Mouse (Mus musculus) heart, embryonic 11.5 days (tissue): ENCODE results near the gene Taf1b. TPM values are rescaled to one million over a fixed set of nuclear protein-coding genes. Genes with fewer than 3 reads are reported as not detected.

ENCODE experiments used
- ATAC-seq: fragments of 200-750 bp; cut with Nextera tagmentation; replicated peaks from 2 replicates; pipeline ENCODE4 v1.8.0; 2017; ENCODE audit warnings: moderate library complexity; ENCODE audit not compliant: insufficient number of reproducible peaks, low FRiP score, low TSS enrichment
- H3K27ac ChIP-seq: fragments of 300-500 bp; sonication (generic); 2 replicates; pipeline ENCODE4 v1.5.1; 2014; ENCODE audit warnings: mild to moderate bottlenecking, low read depth, low read length
- H3K27me3 ChIP-seq: fragments of 300-500 bp; sonication (generic); 2 replicates; pipeline ENCODE4 v1.6.1; 2014; ENCODE audit warnings: mild to moderate bottlenecking, low read length, mixed read lengths; ENCODE audit not compliant: control insufficient read depth, insufficient read depth
- H3K36me3 ChIP-seq: fragments of 300-500 bp; sonication (generic); 2 replicates; pipeline ENCODE4 v1.6.1; 2014; ENCODE audit warnings: mild to moderate bottlenecking, low read length, moderate library complexity, mixed read lengths; ENCODE audit not compliant: control insufficient read depth, insufficient read depth
- H3K4me1 ChIP-seq: fragments of 300-500 bp; sonication (generic); 2 replicates; pipeline ENCODE4 v1.6.1; 2014; ENCODE audit warnings: low read length; ENCODE audit not compliant: control insufficient read depth, insufficient read depth
- H3K4me2 ChIP-seq: fragments of 300-500 bp; sonication (generic); 2 replicates; pipeline ENCODE4 v1.6.1; 2014; ENCODE audit warnings: mild to moderate bottlenecking, moderate library complexity
- H3K4me3 ChIP-seq: fragments of 300-500 bp; sonication (generic); 2 replicates; pipeline ENCODE4 v1.5.1; 2014; ENCODE audit warnings: low read depth, low read length
- H3K9ac ChIP-seq: fragments of 300-500 bp; sonication (generic); 2 replicates; pipeline ENCODE4 v1.6.1; 2014; ENCODE audit warnings: mild to moderate bottlenecking, low read depth, low read length, moderate library complexity
- H3K9me3 ChIP-seq: fragments of 300-500 bp; sonication (generic); replicated peaks from 2 replicates; pipeline ENCODE4 v1.6.1; 2016; ENCODE audit warnings: low read length; ENCODE audit not compliant: control insufficient read depth
- WGBS: fragments of 180-500 bp; shearing (Covaris S2); extraction: QIAGEN DNeasy Blood & Tissue Kit; methylation state at CpG from one replicate; pipeline ENCODE4 v1.1.7; 2014; ENCODE audit not compliant: insufficient replicate concordance; 5-methylcytosine and 5-hydroxymethylcytosine counted together
- polyA plus RNA-seq: library from polyadenylated mRNA; unstranded; fragments of >200 nt; fragmentation: Nextera tagmentation; extraction: Ambion mirVana; gene quantifications from 2 replicates; pipeline ENCODE4 v1.2.1, GENCODE M21; 2014

Taf1b gene
- polyA plus RNA-seq, 1 experiment from 2014 or later: 28.2 TPM

DNA sequence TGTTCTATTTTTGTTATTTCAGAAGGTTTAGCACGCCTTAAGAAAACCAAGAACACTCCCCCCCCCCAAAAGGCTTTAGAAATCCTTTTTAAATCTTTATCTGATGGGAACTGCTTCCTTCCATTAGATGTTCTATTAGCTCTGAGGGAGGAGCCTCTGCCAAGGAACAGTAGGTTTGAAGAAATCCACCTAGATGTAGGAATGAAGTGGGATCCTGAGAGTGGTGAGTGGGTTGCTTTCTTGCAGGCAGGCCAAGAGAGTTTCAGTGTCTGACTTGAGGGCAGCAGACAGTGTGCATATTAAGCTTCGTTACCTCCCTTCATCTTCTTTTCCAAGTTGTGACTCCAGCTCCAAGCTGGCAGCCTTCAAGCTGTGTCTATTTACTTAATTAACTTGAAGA lies 39.0 kb downstream of the Taf1b start:
- WGBS: 53% methylated on average over 2 of the region's 2 CpGs
- H3K4me1 ChIP-seq: no peaks in the 10 kb centered on the region

DNA sequence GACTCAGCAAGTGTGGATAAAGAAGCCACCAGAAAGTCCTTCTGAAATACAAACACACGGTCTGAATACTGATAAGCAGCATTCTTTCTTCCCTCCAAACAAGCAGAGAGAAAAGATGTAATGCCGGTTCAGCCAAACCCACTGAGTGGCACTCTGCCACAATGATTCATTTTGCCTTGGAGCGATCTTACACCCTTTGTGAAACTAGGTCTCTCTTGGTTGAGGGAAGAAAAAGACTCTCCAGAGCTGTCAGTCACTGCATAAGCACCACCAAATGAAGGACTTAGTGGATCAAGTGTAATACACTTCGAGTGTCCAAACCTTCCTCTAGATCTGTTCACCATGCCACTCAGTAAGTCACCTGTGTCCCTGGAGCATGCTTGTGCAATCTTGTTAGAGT lies 39.8 kb downstream of the Taf1b start:
- H3K9ac ChIP-seq: no peak overlapping the region
- no peak overlapping the region for H3K27ac ChIP-seq
- WGBS: 58% methylated on average over 4 of the region's 4 CpGs

More for the DNA sequence above, 39.0 kb downstream of the Taf1b start:
- H3K9ac ChIP-seq: no peak overlapping the region
- H3K36me3 ChIP-seq: no peaks in the 10 kb centered on the region
- no peak overlapping the region for H3K4me3 ChIP-seq
- no peaks in the 10 kb centered on the region for H3K9me3 ChIP-seq
- H3K4me2 ChIP-seq: no peak overlapping the region
- no peak for ATAC-seq
- H3K27ac ChIP-seq: no peak overlapping the region
- no peaks in the 10 kb centered on the region for H3K27me3 ChIP-seq

DNA sequence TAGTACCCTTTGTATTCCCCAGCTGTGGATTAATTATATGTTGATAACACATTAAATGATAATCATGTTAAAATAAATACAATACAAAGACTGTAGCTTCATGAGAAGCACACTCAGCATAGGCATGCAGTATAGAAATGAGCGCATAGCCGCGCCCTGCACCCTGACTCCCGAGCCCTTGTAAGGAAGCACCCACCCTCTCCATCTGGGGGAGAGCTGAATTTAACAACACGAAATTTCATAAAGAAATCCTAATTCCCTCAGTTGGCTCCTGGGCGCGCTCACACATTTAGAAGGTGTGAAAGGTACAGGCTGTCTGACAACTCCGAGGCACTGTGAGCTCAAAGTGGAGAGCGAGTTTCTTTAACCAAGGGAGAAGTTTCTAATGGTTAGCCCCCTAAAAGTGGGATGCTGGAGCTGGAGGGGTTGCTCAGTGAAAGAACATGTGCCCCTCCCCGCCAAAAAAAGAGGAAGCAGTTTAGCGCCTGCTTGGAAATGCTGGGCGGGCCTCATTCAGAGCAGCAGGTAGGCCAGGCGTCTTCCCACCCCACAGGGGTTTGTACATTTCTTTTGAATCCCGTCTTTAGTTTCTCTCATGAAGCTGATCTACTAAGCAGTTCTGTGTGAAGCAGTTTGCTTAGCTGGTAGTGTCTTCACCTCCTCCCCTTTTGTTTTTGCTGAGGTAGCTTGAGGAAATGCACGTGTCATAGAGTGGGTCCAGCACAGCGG lies 43.4 kb downstream of the Taf1b start:
- Histone ChIP-seq H3K9ac (no peak overlapping the region), H3K36me3 (no peaks in the 10 kb centered on the region; the same call in 1 of the 2 replicates), H3K4me2 (no peak overlapping the region), H3K9me3 (no peaks in the 10 kb centered on the region), H3K27me3 (no peaks in the 10 kb centered on the region), H3K4me1 (no peaks in the 10 kb centered on the region), H3K27ac (no peak overlapping the region), H3K4me3 (no peak overlapping the region)
- WGBS: 81% methylated on average over 16 of the region's 16 CpGs
- ATAC-seq: no peak

More for the DNA sequence above, 39.8 kb downstream of the Taf1b start:
- Histone ChIP-seq H3K27me3 (no peaks in the 10 kb centered on the region), H3K36me3 (no peaks in the 10 kb centered on the region), H3K9me3 (no peaks in the 10 kb centered on the region), H3K4me3 (no peak overlapping the region), H3K4me1 (no peaks in the 10 kb centered on the region), H3K4me2 (no peak overlapping the region)
- no peak for ATAC-seq

DNA sequence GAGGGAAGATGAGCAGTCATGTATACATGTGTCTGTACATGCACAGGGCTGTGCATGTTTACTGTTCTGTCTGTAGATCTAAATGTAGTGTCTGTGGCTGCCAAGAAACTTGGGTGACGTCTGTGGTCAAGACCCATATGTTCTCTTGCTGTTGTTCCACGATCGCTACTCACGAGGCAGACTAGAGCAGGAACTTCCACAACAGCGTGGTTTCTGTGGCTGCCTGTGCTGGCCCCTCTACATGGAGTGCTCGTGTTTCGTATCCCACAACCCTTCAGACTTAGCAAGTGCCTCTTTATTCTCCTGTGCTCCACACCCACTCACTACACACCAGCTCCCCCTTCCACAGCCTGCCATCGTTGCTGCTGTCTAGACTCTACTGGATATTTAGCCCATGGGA lies 49.5 kb downstream of the Taf1b start:
- H3K4me2 ChIP-seq: no peak overlapping the region

DNA sequence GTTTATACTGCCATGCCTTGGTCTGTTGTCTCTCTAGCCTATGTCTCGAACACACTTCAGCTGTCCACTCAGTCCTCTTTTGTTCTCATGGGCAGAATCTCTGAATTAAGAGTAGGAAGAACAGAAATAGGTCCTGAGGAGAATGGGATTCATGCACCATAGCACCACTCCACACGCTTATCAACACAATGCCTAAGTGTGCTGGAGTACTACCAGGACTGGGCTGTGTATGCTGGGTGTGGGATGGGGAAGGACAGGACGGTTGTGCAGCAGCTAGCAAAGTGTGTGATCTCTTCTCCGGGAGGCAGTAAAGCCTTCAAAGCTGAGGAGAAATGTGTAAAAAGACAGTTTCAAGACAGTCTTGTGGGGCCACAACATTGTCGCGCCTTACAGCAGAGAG lies 50.7 kb downstream of the Taf1b start:
- Histone ChIP-seq H3K4me1 (0 out of 2 replicates have a peak, but pooled peaks cover 7% of the 10 kb centered on the region), H3K4me2 (no peak overlapping the region), H3K9ac (no peak overlapping the region), H3K27me3 (no peaks in the 10 kb centered on the region), H3K36me3 (peaks cover 2% of the 10 kb centered on the region; the same call in 1 of the 2 replicates), H3K27ac (no peak overlapping the region), H3K9me3 (no peaks in the 10 kb centered on the region), H3K4me3 (no peak overlapping the region)
- WGBS: 74% methylated on average over 6 of the region's 6 CpGs
- ATAC-seq: no peak

More for the DNA sequence above, 49.5 kb downstream of the Taf1b start:
- 87% methylated on average over 8 of the region's 8 CpGs for WGBS
- Histone ChIP-seq H3K27me3 (no peaks in the 10 kb centered on the region), H3K9ac (no peak overlapping the region), H3K4me1 (0 out of 2 replicates have a peak, but pooled peaks cover 7% of the 10 kb centered on the region), H3K27ac (no peak overlapping the region), H3K9me3 (no peaks in the 10 kb centered on the region), H3K4me3 (no peak overlapping the region), H3K36me3 (peaks cover 2% of the 10 kb centered on the region; the same call in 1 of the 2 replicates)
- ATAC-seq: no peak

DNA sequence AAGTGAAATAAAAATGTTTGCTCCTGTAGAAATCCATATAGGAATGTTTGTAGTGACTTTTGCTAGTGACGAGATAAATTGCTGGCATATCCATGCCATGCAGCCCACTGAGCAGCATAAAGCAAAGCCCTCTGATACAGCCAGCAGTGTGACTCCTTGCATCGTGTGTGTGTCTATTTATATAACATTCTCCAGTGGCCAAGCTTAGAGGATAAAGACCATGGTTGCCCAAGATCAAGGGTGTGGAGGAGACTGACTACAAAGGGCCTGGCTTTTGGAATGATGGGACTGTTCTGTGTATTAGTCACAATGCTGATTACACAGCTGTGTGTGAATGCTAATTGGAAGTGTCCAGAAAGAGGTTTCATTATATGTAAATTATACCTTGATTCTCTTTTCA lies 54.4 kb downstream of the Taf1b start:
- Histone ChIP-seq H3K4me2 (no peak overlapping the region), H3K4me1 (peaks cover 13% of the 10 kb centered on the region; the same call in 1 of the 2 replicates), H3K4me3 (no peak overlapping the region), H3K27me3 (no peaks in the 10 kb centered on the region), H3K27ac (0 out of 2 replicates have a peak overlapping the region, but pooled peaks have one; percentile 4), H3K9ac (no peak overlapping the region), H3K36me3 (0 out of 2 replicates have a peak, but pooled peaks cover 2% of the 10 kb centered on the region), H3K9me3 (no peaks in the 10 kb centered on the region)
- 43% methylated on average over 2 of the region's 2 CpGs for WGBS
- ATAC-seq: no peak

DNA sequence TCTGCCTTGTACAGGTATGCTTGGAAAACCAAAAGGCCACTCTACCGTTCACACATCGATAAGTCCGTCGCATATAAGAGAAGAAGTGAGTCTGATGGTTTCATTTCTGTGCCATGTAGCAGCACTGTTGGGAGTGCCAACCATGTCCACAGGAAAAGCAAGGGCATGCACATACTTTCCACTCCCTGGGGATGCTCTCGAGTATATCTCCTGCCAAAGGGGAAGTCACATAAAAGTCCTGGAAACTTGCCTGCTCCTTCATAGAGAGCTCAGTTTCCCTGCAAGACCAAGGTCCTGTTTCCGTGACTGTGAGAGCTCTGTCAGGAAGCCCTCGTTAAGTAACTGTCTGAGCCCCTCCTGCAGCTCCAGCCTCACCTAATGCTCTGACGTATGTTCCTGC lies 57.8 kb downstream of the Taf1b start:
- ATAC-seq: no peak
- 62% methylated on average over 8 of the region's 8 CpGs for WGBS
- H3K4me3 ChIP-seq: no peak overlapping the region

DNA sequence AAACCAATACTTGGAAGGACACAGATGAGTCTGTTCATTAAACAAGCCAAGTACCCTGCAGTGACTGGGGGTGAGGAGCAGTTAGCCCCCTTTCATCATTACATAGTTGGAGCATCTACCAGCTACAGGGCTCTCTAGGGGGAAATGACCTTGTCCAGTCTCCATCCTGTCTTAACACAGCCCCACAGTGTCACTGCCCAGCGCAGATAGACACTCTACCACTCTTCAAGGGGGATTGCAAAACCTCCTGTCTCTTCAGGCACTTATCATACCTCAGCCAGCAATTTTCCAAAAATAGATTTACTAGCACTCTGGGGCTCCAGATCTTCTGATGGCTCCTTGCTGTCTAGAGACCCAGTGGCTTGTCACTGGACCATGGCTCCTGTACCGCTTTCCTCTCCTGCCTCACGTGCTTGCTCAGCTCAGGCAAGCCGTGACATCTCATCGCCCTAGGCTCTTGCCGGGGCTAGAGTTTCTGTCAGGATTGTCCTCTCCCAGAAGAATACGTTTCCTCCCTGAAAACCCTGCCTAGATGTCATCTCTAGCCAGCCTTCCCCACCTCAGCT lies 65.3 kb downstream of the Taf1b start:
- Histone ChIP-seq H3K9ac (no peak overlapping the region), H3K4me1 (peaks cover 14% of the 10 kb centered on the region), H3K4me3 (no peak overlapping the region), H3K4me2 (peak overlapping the region; percentile 8; the same call in 1 of the 2 replicates), H3K27me3 (no peaks in the 10 kb centered on the region), H3K9me3 (no peaks in the 10 kb centered on the region), H3K27ac (peak overlapping the region; percentile 90), H3K36me3 (peaks cover 3% of the 10 kb centered on the region; the same call in 1 of the 2 replicates)
- 55% methylated on average over 7 of the region's 7 CpGs for WGBS
- ATAC-seq: peak; percentile 60

More for the DNA sequence above, 57.8 kb downstream of the Taf1b start:
- no peaks in the 10 kb centered on the region for H3K9me3 ChIP-seq
- no peak overlapping the region for H3K9ac ChIP-seq
- peaks cover 3% of the 10 kb centered on the region; the same call in 1 of the 2 replicates for H3K36me3 ChIP-seq
- H3K27me3 ChIP-seq: no peaks in the 10 kb centered on the region
- peaks cover 9% of the 10 kb centered on the region; the same call in 1 of the 2 replicates for H3K4me1 ChIP-seq
- H3K27ac ChIP-seq: no peak overlapping the region
- H3K4me2 ChIP-seq: no peak overlapping the region
